Mouse (Mus musculus): ENCODE results near the gene Tnfrsf19. TPM values are rescaled to one million over a fixed set of nuclear protein-coding genes. Genes with fewer than 3 reads are reported as not detected.

The Tnfrsf19 gene
- total and polyA plus RNA-seq, 3 experiments, result 0.44 TPM; not detected in 2

- DNase-seq (ENCODE audit: low spot score) (no peak), ATAC-seq (ENCODE audit: extremely low read depth, insufficient number of reproducible peaks, low FRiP score, poor library complexity, severe bottlenecking) (no peak)
- Histone ChIP-seq H3K4me3 (ENCODE audit: low read depth, low read length) (no peak overlapping the region), H3K36me3 (replicated peaks) (no peaks in the 10 kb centered on the region), H3K27me3 (ENCODE audit: insufficient read depth, low read length) (peaks cover 9% of the 10 kb centered on the region), H3K4me1 (ENCODE audit: insufficient read depth, low read depth, low read length) (no peaks in the 10 kb centered on the region), H3K9me3 (replicated peaks) (no peaks in the 10 kb centered on the region)
- no peak for TF ChIP-seq TAL1 (conservative IDR thresholded peaks at IDR 0.05; ENCODE audit: low read depth, low read length)
- no peak for TF ChIP-seq POLR2AphosphoS5 (IDR thresholded peaks at IDR 0.05; ENCODE audit: insufficient replicate concordance, low read depth, low read length)
- TF ChIP-seq CTCF (IDR thresholded peaks at IDR 0.05; ENCODE audit: low read depth, low read length), result no peak
- TF ChIP-seq GATA1 (IDR thresholded peaks at IDR 0.05; ENCODE audit: borderline replicate concordance, low read length), result no peak
- TF ChIP-seq GATA2 (IDR thresholded peaks at IDR 0.05; ENCODE audit: borderline replicate concordance, low read depth, low read length), result no peak
These were observed 15.4 kb upstream of the Tnfrsf19 start for GRCm38 (mm10) chr14:61061729-61062128.

- H3K27me3 ChIP-seq (ENCODE audit: insufficient read depth, low read length), result peaks cover 14% of the 10 kb centered on the region
- no peaks in the 10 kb centered on the region for H3K36me3 ChIP-seq (replicated peaks)
- H3K9me3 ChIP-seq (replicated peaks), result no peaks in the 10 kb centered on the region
- no peaks in the 10 kb centered on the region for H3K4me1 ChIP-seq (ENCODE audit: insufficient read depth, low read depth, low read length)
- ATAC-seq (ENCODE audit: extremely low read depth, insufficient number of reproducible peaks, low FRiP score, poor library complexity, severe bottlenecking) (no peak), DNase-seq (ENCODE audit: low spot score) (no peak)
- no peak overlapping the region for H3K4me3 ChIP-seq (ENCODE audit: low read depth, low read length)
- TF ChIP-seq TAL1 (conservative IDR thresholded peaks at IDR 0.05; ENCODE audit: low read depth, low read length) (no peak), GATA1 (IDR thresholded peaks at IDR 0.05; ENCODE audit: borderline replicate concordance, low read length) (no peak), POLR2AphosphoS5 (IDR thresholded peaks at IDR 0.05; ENCODE audit: insufficient replicate concordance, low read depth, low read length) (no peak), CTCF (IDR thresholded peaks at IDR 0.05; ENCODE audit: low read depth, low read length) (no peak), GATA2 (IDR thresholded peaks at IDR 0.05; ENCODE audit: borderline replicate concordance, low read depth, low read length) (no peak)
These were observed 13.1 kb upstream of the Tnfrsf19 start for GRCm38 (mm10) chr14:61059316-61059945.

- TF ChIP-seq CTCF (IDR thresholded peaks at IDR 0.05; ENCODE audit: low read depth, low read length), result no peak
- TF ChIP-seq TAL1 (conservative IDR thresholded peaks at IDR 0.05; ENCODE audit: low read depth, low read length), result no peak
- no peak for TF ChIP-seq POLR2AphosphoS5 (IDR thresholded peaks at IDR 0.05; ENCODE audit: insufficient replicate concordance, low read depth, low read length)
- TF ChIP-seq GATA1 (IDR thresholded peaks at IDR 0.05; ENCODE audit: borderline replicate concordance, low read length), result no peak
- no peak for TF ChIP-seq GATA2 (IDR thresholded peaks at IDR 0.05; ENCODE audit: borderline replicate concordance, low read depth, low read length)
- no peaks in the 10 kb centered on the region for H3K36me3 ChIP-seq (replicated peaks)
- no peaks in the 10 kb centered on the region for H3K9me3 ChIP-seq (replicated peaks)
- H3K4me3 ChIP-seq (ENCODE audit: low read depth, low read length), result no peak overlapping the region
- ATAC-seq (ENCODE audit: extremely low read depth, insufficient number of reproducible peaks, low FRiP score, poor library complexity, severe bottlenecking) (no peak), DNase-seq (ENCODE audit: low spot score) (no peak)
- no peaks in the 10 kb centered on the region for H3K4me1 ChIP-seq (ENCODE audit: insufficient read depth, low read depth, low read length)
- peaks cover 14% of the 10 kb centered on the region for H3K27me3 ChIP-seq (ENCODE audit: insufficient read depth, low read length)
These were observed 10.7 kb upstream of the Tnfrsf19 start for GRCm38 (mm10) chr14:61056962-61057361.

- no peaks in the 10 kb centered on the region for H3K36me3 ChIP-seq (replicated peaks)
- no peak overlapping the region for H3K4me3 ChIP-seq (ENCODE audit: low read depth, low read length)
- H3K27me3 ChIP-seq (ENCODE audit: insufficient read depth, low read length), result peaks cover 14% of the 10 kb centered on the region
- no peaks in the 10 kb centered on the region for H3K9me3 ChIP-seq (replicated peaks)
- TF ChIP-seq POLR2AphosphoS5 (IDR thresholded peaks at IDR 0.05; ENCODE audit: insufficient replicate concordance, low read depth, low read length), result no peak
- TF ChIP-seq CTCF (IDR thresholded peaks at IDR 0.05; ENCODE audit: low read depth, low read length), result no peak
- TF ChIP-seq GATA1 (IDR thresholded peaks at IDR 0.05; ENCODE audit: borderline replicate concordance, low read length), result no peak
- TF ChIP-seq TAL1 (conservative IDR thresholded peaks at IDR 0.05; ENCODE audit: low read depth, low read length), result no peak
- no peak for TF ChIP-seq GATA2 (IDR thresholded peaks at IDR 0.05; ENCODE audit: borderline replicate concordance, low read depth, low read length)
- ATAC-seq (ENCODE audit: extremely low read depth, insufficient number of reproducible peaks, low FRiP score, poor library complexity, severe bottlenecking), result no peak
- no peak for DNase-seq (ENCODE audit: low spot score)
- H3K4me1 ChIP-seq (ENCODE audit: insufficient read depth, low read depth, low read length), result no peaks in the 10 kb centered on the region
These were observed 10.2 kb upstream of the Tnfrsf19 start for GRCm38 (mm10) chr14:61056445-61056844.

- no peak overlapping the region for H3K4me3 ChIP-seq (ENCODE audit: low read depth, low read length)
- H3K27me3 ChIP-seq (ENCODE audit: insufficient read depth, low read length), result peaks cover 14% of the 10 kb centered on the region
These were observed 9.6 kb upstream of the Tnfrsf19 start for GRCm38 (mm10) chr14:61055864-61056263.

GRCm38 (mm10) chr14:61052163-61052562 is 5.9 kb upstream of the Tnfrsf19 start:
- Histone ChIP-seq H3K4me1 (ENCODE audit: insufficient read depth, low read depth, low read length) (no peaks in the 10 kb centered on the region), H3K9me3 (replicated peaks) (no peaks in the 10 kb centered on the region), H3K27me3 (ENCODE audit: insufficient read depth, low read length) (peaks cover 14% of the 10 kb centered on the region), H3K36me3 (replicated peaks) (no peaks in the 10 kb centered on the region), H3K4me3 (ENCODE audit: low read depth, low read length) (no peak overlapping the region)
- ATAC-seq (ENCODE audit: extremely low read depth, insufficient number of reproducible peaks, low FRiP score, poor library complexity, severe bottlenecking), result no peak
- no peak for DNase-seq (ENCODE audit: low spot score)
- TF ChIP-seq POLR2AphosphoS5 (IDR thresholded peaks at IDR 0.05; ENCODE audit: insufficient replicate concordance, low read depth, low read length), result no peak
- no peak for TF ChIP-seq GATA1 (IDR thresholded peaks at IDR 0.05; ENCODE audit: borderline replicate concordance, low read length)
- no peak for TF ChIP-seq TAL1 (conservative IDR thresholded peaks at IDR 0.05; ENCODE audit: low read depth, low read length)
- TF ChIP-seq CTCF (IDR thresholded peaks at IDR 0.05; ENCODE audit: low read depth, low read length), result no peak
- no peak for TF ChIP-seq GATA2 (IDR thresholded peaks at IDR 0.05; ENCODE audit: borderline replicate concordance, low read depth, low read length)

More at GRCm38 (mm10) chr14:61055864-61056263, 9.6 kb upstream of the Tnfrsf19 start:
- no peaks in the 10 kb centered on the region for H3K36me3 ChIP-seq (replicated peaks)
- ATAC-seq (ENCODE audit: extremely low read depth, insufficient number of reproducible peaks, low FRiP score, poor library complexity, severe bottlenecking) (no peak), DNase-seq (ENCODE audit: low spot score) (no peak)
- H3K9me3 ChIP-seq (replicated peaks), result no peaks in the 10 kb centered on the region
- TF ChIP-seq GATA1 (IDR thresholded peaks at IDR 0.05; ENCODE audit: borderline replicate concordance, low read length) (no peak), GATA2 (IDR thresholded peaks at IDR 0.05; ENCODE audit: borderline replicate concordance, low read depth, low read length) (no peak), TAL1 (conservative IDR thresholded peaks at IDR 0.05; ENCODE audit: low read depth, low read length) (no peak), POLR2AphosphoS5 (IDR thresholded peaks at IDR 0.05; ENCODE audit: insufficient replicate concordance, low read depth, low read length) (no peak), CTCF (IDR thresholded peaks at IDR 0.05; ENCODE audit: low read depth, low read length) (no peak)
- no peaks in the 10 kb centered on the region for H3K4me1 ChIP-seq (ENCODE audit: insufficient read depth, low read depth, low read length)

Data from G1E (cell line).